Mouse (Mus musculus) hindbrain, postnatal 0 days (tissue): ENCODE measurements around the gene Sec1. TPM values are rescaled to one million over a fixed set of nuclear protein-coding genes. Genes with fewer than 3 reads are reported as not detected.

ENCODE experiments used
- ATAC-seq: fragments of 200-750 bp; cut with Nextera tagmentation; 2 replicates; pipeline ENCODE4 v1.8.0; 2017; ENCODE audit warnings: mild to moderate bottlenecking, moderate TSS enrichment, moderate library complexity
- DNase-seq: peaks from one replicate; pipeline ENCODE4 v3.0.0-alpha.2; 2015; ENCODE audit warnings: low spot score
- H3K27ac ChIP-seq: fragments of 300-500 bp; sonication (generic); 2 replicates; pipeline ENCODE4 v1.5.1; 2014; ENCODE audit warnings: mild to moderate bottlenecking
- H3K27me3 ChIP-seq: fragments of 300-500 bp; sonication (generic); 2 replicates; pipeline ENCODE4 v1.6.1; 2014; ENCODE audit warnings: low read length, mixed read lengths; ENCODE audit not compliant: insufficient read depth
- H3K36me3 ChIP-seq: fragments of 300-500 bp; sonication (generic); 2 replicates; pipeline ENCODE4 v1.6.1; 2014; ENCODE audit warnings: low read length, mixed read lengths; ENCODE audit not compliant: insufficient read depth
- H3K4me1 ChIP-seq: fragments of 300-500 bp; sonication (generic); 2 replicates; pipeline ENCODE4 v1.6.1; 2014; ENCODE audit warnings: antibody characterized with exemption, low read length, mixed read lengths; ENCODE audit not compliant: insufficient read depth
- H3K4me2 ChIP-seq: fragments of 300-500 bp; sonication (generic); 2 replicates; pipeline ENCODE4 v1.6.1; 2014; ENCODE audit warnings: low read depth, mild to moderate bottlenecking, low read length, moderate library complexity, mixed read lengths
- H3K4me3 ChIP-seq: fragments of 300-500 bp; sonication (generic); 2 replicates; pipeline ENCODE4 v1.5.1; 2014; ENCODE audit warnings: low read length
- H3K9ac ChIP-seq: fragments of 300-500 bp; sonication (generic); replicated peaks from 2 replicates; pipeline ENCODE4 v1.6.1; 2014; ENCODE audit warnings: mild to moderate bottlenecking, low read length, moderate library complexity, mixed read lengths
- H3K9me3 ChIP-seq: fragments of 300-500 bp; sonication (generic); 2 replicates; pipeline ENCODE4 v1.6.1; 2016; ENCODE audit warnings: low read length, mixed read lengths
- CTCF ChIP-seq: IDR thresholded peaks from 2 replicates; pipeline ENCODE4 v1.5.1; 2016; ENCODE audit warnings: antibody characterized with exemption, control low read depth, low read depth
- WGBS: fragments of 180-500 bp; shearing (Covaris S2); extraction: QIAGEN DNeasy Blood & Tissue Kit; methylation state at CpG from one replicate; pipeline ENCODE4 v1.1.7; 2014; 5-methylcytosine and 5-hydroxymethylcytosine counted together
- polyA plus RNA-seq: library from polyadenylated mRNA; unstranded; fragments of >200 nt; fragmentation: Nextera tagmentation; extraction: Ambion mirVana; gene quantifications from 2 replicates; pipeline ENCODE4 v1.2.1, GENCODE M21; 2015
- total RNA-seq: library from RNA; depleted of rRNA; stranded (reverse); fragments of >200 nt; gene quantifications from 2 replicates; pipeline ENCODE4 v1.2.3, GENCODE M21; 2014

Gene Sec1
- total and polyA plus RNA-seq, 2 experiments from 2014 or later = 0.35 to 0.68 TPM

DNA sequence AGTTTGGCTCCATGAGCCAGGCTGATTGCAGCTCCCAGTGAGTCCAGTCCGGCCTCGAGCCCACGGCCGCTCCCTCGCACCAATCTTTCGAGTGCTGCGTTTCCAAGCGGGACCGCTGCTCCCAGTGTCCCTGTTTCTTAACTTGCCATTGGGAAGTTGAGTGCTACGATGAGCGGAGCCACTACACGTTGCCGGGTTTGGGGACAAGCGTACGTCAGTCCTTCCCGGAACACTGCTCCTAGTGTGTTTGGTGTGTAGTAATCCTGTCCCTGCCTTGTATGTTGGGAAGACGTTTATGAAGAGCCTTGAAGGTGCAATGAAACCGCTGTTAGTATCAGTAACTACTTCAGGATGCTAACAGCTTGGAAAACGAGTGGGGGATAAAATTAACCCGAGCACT is 24.1 kb upstream of the Sec1 start:
- Histone ChIP-seq H3K9me3 (no peaks in the 10 kb centered on the region), H3K4me3 (peak overlapping the region; percentile 82), H3K9ac (peak overlapping the region; percentile 94), H3K4me1 (peaks cover 27% of the 10 kb centered on the region), H3K4me2 (peak overlapping the region; percentile 83), H3K27ac (peak overlapping the region; percentile 93), H3K36me3 (peaks cover 21% of the 10 kb centered on the region), H3K27me3 (no peaks in the 10 kb centered on the region)
- TF ChIP-seq CTCF = no peak
- ATAC-seq (no peak), DNase-seq (peak; percentile 56)
- WGBS = 0% methylated on average over 20 of the region's 20 CpGs

DNA sequence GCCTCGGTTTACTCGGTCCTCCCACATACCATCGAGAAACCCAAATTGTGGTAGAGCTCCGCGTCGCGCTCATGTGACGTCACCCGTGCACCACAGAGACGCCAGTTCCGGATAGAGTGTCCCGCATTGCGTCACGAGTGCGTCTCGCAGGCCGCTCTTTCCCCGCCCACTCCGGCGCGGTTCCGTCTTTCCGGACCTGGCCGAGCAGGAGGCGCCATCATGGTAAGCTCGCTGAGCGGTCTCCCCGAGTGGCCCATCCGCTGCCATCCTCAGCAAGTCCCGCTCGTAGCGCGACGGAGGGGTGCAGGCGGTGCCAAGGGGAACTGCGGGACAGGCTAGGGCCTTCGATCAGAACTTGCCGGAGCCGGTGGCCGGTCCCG is 23.7 kb upstream of the Sec1 start, which contains the start of gene Sphk2:
Sphk2 (minus strand) TSS at position 85 of the 380 bp plus-strand sequence.
- peak; percentile 85 for ATAC-seq
- Histone ChIP-seq H3K4me3 (peak within 1 kb of the TSS; percentile 82), H3K27me3 (no peaks in the 10 kb centered on the region), H3K9ac (peak within 1 kb of the TSS; percentile 94), H3K36me3 (peaks cover 25% of the 10 kb centered on the region), H3K4me2 (peak within 1 kb of the TSS; percentile 85), H3K27ac (peak within 1 kb of the TSS; percentile 93), H3K4me1 (peaks cover 27% of the 10 kb centered on the region), H3K9me3 (no peaks in the 10 kb centered on the region)
- under 1% methylated on average over 41 of the region's 41 CpGs for WGBS
- DNase-seq = peak; percentile 100
- no peak; the same call in 1 of the 2 replicates for TF ChIP-seq CTCF

DNA sequence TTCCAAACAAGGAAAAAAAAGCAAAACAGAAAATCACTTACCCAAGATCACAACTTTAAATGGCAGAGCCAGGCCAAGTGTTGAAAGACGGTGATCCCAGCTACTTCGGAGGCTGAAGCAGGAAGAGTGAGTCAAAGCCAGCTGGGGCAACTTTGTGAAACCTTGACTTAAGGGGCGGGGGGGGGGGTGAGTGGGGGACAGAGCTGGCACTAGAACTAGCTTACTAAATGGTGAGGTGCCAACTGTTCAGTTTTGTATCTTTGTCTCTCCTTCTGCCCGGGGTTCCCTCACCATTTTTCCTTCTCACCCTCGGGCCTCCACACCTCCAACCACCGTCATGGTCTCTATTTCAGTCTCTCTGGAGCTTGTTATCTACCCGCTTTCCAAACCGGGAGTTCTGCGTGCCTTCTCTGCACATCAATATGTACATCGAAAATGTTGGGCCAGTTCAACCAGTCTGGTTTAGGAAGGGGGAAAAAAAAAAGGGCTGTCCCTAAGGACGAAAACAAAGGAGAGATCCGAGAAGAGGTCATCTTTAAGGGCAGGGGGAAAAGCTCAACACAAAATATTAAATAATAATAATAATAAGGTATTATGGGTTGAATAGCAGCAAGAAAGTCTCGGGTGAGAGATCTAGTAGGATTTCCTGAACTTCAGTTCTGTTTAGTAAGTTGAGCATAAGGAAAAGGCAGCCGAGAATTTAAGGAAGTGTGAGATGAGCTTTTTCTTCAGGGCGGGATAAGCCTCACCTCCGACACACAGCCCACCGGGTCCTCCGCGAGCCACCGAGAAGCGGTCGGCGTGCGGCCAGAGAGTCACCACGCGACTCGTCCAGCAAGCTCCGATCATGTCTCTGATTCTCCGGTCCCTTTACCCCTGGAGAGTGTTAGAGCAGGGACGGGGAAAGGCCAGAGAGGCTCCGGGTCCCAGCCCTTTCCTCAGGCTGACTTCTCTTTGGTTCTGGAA is 23.0 kb upstream of the Sec1 start:
- WGBS = 10% methylated on average over 31 of the region's 31 CpGs
- H3K4me3 ChIP-seq = peak overlapping the region; percentile 82
- peak overlapping the region; percentile 85 for H3K4me2 ChIP-seq
- ATAC-seq (peak; percentile 30), DNase-seq (no peak)
- peaks cover 32% of the 10 kb centered on the region for H3K36me3 ChIP-seq
- TF ChIP-seq CTCF = no peak
- H3K27me3 ChIP-seq = no peaks in the 10 kb centered on the region
- peak overlapping the region; percentile 93 for H3K27ac ChIP-seq
- peak overlapping the region; percentile 94 for H3K9ac ChIP-seq
- no peaks in the 10 kb centered on the region for H3K9me3 ChIP-seq
- H3K4me1 ChIP-seq = peaks cover 27% of the 10 kb centered on the region

DNA sequence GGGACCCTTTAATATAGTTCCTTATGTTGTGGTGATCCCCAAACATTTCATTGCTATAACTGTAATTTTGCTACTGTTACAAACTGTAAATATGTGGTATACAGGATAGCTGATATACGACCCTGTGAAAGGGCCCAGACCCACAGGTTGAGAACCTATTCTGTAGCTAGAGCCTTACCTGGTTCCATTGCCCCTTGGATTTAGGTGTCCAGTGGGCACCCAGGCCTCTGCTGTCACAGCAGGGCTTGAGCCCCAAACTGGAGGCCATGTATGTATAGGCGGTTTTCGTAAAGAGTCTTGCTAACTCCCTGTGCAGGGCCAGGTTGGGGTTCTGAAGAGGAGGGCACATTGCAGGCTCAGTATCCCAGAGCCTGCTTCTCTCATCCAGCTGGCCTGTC is 22.3 kb upstream of the Sec1 start:
- 89% methylated on average over 3 of the region's 3 CpGs for WGBS
- no peak for TF ChIP-seq CTCF
- H3K27me3 ChIP-seq = no peaks in the 10 kb centered on the region
- H3K4me3 ChIP-seq = peak overlapping the region; percentile 82; the same call in 1 of the 2 replicates
- H3K9ac ChIP-seq = no peak overlapping the region
- no peak for DNase-seq
- ATAC-seq = no peak
- no peaks in the 10 kb centered on the region for H3K9me3 ChIP-seq
- peak overlapping the region; percentile 85 for H3K4me2 ChIP-seq
- H3K36me3 ChIP-seq = peaks cover 38% of the 10 kb centered on the region
- H3K27ac ChIP-seq = no peak overlapping the region
- H3K4me1 ChIP-seq = peaks cover 27% of the 10 kb centered on the region

DNA sequence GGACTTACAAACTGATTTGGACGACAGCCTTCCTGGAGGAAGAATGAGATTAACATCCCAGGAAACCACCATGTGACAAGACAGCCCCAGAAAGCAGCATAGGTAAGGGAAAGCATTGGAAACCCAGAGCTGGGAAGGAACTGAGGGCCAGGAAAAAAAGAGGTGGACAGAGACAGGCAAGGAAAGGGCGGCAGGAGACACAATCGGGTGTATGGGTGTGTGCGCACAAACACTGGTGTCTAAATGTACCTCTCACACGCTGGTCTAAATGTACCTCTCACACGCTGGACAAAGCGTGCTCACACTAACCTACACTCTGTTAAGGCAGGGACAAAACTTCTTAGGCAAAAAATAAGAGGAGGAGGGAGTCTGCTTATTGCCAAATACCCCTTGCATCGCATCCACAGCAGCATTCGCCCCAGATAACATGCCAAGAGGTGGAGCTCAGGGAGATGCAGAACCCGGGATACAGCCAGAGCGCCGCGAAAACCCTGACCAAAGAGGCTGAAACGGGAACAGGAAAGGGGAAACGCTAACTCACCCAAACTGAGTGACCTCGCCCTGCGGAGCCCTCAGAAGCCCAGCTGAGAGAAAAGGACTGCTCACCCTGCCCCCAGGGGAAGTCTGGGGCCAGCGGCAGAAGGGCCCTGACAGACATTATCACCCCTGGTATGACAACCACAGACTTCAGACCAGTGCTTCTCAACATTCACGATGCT is 21.7 kb upstream of the Sec1 start:
- peak overlapping the region; percentile 69; the same call in 1 of the 2 replicates for H3K27ac ChIP-seq
- H3K9me3 ChIP-seq = no peaks in the 10 kb centered on the region
- peaks cover 36% of the 10 kb centered on the region for H3K36me3 ChIP-seq
- H3K9ac ChIP-seq = peak overlapping the region; percentile 70; the same call in 1 of the 2 replicates
- ATAC-seq = no peak
- H3K4me3 ChIP-seq = peak overlapping the region; percentile 65
- peak overlapping the region; percentile 93 for H3K4me2 ChIP-seq
- WGBS = 84% methylated on average over 19 of the region's 19 CpGs
- DNase-seq = no peak
- TF ChIP-seq CTCF = no peak
- H3K27me3 ChIP-seq = no peaks in the 10 kb centered on the region
- H3K4me1 ChIP-seq = peaks cover 27% of the 10 kb centered on the region

DNA sequence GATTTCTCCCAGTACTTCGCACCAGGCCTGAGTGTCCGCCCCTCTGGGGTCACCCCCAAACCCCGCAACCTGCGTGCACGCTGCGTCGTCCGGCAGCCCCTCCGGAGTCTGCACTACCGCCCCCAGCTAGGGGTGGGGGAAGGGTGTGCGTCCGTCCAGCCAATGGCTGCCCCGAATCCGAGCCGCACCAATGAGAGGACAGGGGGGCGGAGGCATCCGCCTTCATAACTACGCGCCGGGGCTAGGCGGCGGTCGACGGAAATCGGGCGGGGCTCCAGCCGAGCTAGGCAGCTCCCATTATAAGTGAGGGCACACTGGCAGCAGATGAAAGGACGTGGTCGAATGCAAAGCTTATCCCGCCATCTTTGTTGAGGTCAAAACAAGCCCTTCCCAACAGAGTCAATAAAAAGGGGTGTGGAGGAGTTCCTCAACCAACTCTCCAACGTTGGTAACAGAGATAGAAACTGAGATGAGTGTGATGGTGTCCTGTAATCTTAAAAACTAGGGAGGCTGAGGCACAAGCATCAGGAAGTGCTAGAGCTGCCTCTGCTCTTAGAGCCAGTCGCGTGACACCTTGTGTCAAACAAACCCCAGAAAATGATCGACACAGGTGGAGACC is 21.0 kb upstream of the Sec1 start, which contains the start of gene Rpl18:
Rpl18 (plus strand) TSS at position 368 of the 619 bp plus-strand sequence.
- Histone ChIP-seq H3K9me3 (no peaks in the 10 kb centered on the region), H3K27me3 (no peaks in the 10 kb centered on the region), H3K4me2 (peak within 1 kb of the TSS; percentile 93), H3K4me3 (peak within 1 kb of the TSS; percentile 65), H3K4me1 (peaks cover 27% of the 10 kb centered on the region), H3K36me3 (peaks cover 34% of the 10 kb centered on the region), H3K27ac (peak within 1 kb of the TSS; percentile 69; the same call in 1 of the 2 replicates), H3K9ac (peak within 1 kb of the TSS; percentile 70)
- DNase-seq (peak; percentile 99), ATAC-seq (peak; percentile 95)
- no peak for TF ChIP-seq CTCF
- 8% methylated on average over 34 of the region's 34 CpGs for whole genome bisulfite sequencing
